Mouse (Mus musculus) thymus, postnatal 4 days (tissue): ENCODE data around the gene Ppp2r5c.
A peak's percentile ranks its signal among the peaks of the same experiment; 100 is the strongest.

Experiments used
- DNase-seq: peaks from one replicate; pipeline ENCODE4 v3.0.0; 2021

Ppp2r5c gene

DNA sequence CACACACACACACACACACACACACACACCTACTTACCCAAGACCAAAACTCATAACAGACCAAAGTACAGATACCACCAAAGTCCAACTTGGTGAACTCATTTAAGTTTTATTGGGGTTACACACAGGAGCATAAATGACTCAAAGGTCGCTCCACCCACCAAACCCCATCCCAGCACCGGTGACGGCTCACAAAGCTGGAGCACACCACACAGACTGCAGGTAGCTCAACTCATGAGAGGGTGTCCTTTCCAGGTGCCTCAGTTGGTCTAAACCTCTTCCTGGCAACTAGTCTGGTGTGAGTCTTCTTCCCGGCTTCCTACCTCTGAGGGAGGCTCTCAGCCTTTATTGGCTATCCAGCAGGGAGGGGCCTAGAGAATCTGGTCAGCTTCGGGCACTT, 2.4 kb upstream of the Ppp2r5c start:
- DNase-seq = no peak

DNA sequence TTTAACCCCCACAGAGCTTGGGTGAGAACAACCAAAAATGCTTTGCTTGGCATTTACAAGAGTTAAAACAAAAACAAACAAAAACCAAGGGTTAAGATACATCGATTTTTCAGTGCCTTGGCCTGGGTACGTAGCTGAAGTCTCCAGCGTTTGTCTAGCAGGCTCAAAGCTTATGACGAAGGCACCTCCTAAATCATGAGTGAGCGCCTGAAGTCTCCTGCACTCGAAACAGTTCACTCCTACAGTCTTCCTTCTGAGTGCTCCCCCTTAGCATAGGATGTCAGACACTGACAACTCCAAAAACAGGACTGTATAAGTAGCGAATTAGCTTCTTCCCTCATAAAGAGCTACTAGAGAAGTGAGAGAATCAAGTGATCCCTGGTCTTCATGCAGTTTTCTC, 1.1 kb upstream of the Ppp2r5c start:
- DNase-seq = no peak

DNA sequence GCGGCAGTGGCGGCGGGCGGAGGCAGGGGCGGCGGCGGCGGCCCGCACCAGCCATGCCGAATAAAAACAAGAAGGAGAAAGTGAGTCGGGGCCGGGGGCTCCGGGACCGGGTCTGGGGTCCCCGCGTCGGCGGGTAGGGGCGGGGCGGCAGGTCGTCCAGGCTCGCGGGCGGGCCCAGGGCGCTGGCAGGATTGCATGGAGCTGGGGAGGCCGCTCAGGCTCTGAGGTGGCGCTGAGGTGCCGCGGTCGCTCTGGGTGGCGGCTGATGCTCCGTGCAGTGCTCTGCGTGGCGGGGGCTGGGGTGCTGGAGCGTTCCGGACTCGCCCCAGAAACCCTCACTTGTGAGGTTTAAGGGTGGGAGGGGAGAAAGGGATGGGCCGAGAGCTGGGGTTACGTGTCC, 386 bp downstream of the Ppp2r5c start:
- peak; percentile 79 for DNase-seq

DNA sequence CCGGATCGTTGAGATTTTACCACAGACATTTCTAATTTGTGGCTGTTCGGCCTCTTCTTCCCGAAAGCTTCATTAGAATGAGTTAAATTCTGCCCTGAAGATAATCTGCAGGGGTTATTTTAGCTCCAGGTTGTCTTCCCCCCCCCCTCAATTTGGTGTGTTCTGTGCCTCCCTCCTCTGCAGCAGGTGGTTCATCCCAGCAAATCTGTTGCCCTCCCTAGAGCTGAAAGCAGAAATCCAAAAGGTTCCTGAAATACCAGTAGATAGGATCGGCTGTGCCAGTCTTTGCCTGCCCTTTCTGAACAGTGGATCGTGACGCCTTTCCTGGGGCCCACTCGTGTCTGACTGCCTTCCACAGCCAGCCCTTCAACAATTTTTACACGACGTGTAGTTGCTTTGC, 1.8 kb downstream of the Ppp2r5c start:
- no peak for DNase-seq

DNA sequence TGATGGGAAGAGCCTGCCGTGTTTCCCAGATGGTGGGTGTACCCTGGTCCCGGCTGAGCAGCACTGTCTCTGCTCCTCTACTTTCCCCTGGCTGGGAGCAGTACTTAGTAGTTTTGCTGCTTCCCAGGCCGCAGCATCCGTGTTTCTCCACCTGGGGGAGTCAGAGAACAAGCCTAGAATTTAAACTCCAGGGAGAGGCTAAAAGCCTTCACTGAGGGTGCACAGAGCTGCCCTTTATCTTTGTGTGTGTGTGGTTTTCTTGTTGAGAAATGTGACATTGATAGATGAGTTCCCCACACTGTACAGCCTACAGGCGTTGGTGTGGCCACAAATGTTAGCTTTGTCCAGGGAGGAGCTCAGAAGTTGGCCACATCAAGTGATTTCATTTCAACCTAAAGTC, 7.3 kb downstream of the Ppp2r5c start:
- DNase-seq = peak; percentile 86

DNA sequence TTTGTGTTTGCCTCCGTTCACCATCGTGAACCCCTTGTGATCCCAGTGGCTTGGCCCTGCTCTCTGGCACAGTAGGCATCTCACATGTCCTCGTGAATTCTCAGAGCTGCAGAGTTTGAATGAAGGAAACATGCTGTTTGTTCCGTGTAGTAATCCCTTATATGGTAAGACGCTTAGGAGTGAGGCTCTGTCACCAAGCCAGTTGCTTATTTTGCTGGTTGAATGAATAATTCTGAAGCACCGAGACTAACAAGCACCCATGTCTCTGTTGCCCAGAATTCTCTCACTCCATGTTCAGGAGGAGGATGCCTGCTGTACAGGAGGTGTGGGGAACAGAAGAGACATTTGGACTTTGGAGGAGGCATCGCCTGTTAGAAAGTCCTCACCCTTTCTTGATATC, 9.1 kb downstream of the Ppp2r5c start:
- no peak for DNase-seq

DNA sequence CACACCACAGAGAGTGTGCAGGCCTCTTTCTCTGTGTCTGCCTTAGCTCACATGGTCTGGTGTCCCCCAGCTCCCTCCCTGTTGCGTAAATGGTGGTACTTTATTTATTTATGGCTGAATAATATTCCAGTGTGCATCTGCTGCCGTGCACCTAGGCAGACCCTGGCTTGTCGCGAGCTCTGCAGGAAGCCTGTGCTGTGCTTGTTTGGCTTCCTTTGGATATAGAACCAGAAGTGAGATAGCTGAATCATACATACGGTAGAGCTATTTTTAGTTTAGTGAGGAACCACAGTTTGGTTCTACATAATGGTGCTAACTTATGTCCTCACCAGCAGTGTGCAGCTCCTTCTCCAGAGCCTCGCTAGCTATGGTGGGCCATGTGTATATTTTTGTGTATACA, 11.7 kb downstream of the Ppp2r5c start:
- no peak for DNase-seq

DNA sequence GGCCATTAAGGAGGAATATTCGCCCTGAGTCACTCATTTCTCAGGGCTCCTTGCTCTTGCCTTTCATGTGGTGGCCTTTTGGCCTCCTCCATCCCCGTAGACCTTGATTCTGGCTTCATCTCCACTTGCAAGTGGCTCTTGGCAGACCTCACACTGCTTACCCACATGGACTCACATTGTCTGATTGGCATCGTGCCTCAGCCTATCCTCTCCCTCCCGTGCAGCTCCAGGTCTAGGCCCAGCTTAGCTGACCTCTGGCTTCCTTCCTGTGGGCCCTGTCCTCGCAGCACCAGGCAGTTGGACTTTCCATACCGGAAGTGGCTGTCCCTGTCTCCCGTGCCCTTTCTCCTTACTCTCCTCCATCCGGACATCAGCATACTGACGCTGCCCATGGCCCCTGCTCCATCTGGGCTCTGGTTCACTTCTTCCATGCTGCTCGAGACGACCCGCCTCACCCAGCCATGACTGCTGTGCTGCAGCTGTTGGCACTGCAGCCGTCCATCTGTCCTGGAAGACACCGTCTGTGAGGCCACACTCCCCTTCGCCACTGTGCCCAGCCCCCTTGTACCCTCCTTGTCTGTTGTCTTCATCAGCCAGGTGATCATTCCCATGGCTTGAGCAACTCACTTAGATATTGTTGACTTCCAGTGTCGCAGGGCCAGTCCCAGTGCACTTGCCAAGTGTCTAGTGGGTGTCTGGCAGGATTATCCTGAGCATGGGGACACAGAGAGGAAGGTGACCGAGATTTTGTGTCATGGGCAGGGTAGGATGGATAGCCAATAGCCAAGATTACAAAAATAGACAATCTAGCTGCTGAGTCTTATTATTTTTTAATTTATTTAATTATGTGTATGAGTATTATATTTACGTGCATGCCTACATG, 13.7 kb downstream of the Ppp2r5c start:
- DNase-seq = no peak

DNA sequence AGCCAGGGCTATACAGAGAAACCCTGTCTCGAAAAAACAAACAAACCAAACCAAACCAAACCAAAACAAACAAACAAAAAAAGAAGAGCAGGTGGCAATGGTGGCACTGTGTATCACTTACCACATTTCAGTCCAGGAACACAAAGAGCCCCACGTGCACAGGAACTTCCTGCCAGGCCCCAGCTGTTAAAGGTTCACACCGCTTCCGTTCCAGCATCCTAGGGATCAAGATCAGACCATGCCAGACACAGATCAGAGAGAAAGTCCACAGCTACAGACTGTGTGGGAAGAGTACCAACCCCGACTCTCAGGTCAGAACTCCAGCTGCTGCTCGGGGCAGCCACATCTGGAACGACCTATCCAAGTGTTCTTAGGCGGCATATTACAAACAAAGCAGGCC, 16.8 kb downstream of the Ppp2r5c start:
- peak; percentile 43 for DNase-seq

DNA sequence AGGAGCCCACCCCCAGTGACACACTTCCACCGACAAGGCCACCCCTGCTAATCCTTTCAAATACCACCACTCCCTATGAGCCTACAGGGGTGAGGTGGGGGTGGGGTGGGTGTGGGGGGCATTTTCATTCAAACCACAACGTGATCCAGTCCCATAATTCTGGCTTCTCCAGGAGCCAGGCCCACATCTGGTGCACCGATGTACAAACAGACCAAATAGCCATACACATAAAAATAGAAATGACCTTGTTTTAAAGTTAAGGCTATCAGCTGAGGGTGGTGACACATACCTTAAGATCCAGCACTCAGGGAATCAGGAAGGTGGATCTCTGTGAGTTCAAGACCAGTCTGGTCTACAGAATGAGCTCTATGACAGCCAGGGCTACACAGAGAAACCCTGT, 24.5 kb downstream of the Ppp2r5c start:
- DNase-seq = no peak

DNA sequence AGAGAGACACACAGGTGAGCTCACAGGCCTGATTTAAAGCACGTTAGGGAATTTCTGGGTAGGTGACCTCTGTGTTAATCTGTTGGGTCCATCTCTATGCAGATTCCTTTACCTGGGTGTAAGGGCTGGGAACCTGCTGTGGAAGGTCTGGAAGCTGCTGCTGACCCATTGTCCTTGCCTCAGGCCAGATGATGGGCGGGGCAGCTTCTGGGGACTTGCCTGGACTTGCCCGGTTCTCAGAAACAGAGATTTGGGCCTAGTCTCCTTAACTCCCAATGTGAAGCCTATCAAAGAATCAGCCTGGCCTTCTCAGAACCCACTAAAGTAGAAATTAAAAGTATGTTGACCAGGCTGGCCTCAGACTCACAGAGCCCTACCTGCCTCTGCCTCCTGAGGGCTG, 25.3 kb downstream of the Ppp2r5c start:
- no peak for DNase-seq

DNA sequence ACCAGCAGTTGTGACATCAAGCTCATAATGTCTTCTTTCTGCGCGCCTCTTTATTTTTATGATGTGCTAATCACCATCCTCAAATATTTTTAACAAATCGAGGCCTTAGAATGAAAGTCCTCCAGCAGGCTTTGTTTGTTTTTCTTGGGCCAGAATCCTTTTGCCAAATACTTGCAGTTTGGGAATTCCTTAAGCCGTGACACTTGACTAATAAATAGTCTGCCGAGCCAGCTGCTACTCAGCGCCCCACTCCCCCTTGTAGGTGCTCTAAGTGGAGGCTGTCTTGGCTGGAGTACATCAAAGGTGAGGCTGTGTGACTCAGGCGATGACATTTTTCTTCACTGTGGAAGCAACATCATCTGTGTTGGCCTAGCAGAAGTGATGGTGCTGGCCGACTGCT, 27.6 kb downstream of the Ppp2r5c start:
- DNase-seq = no peak

DNA sequence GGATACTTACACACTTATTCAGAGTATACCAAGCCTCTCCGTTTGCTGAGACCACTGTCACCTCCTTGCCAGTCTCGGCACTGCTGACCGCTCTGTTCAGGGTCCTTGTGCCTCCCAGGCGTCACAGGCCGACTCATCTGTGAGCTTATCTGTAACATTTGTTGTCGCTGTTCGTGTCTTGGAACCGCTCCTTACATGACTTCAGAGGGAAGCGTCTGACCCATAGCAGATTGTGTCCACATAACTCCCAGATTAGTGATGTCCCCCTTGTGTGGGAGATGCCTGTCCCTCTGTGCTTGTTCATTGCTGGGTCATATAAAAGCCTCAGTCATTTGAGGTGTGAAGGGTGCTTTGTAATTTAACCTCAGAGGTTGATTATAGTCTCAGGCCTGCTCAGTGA, 29.6 kb downstream of the Ppp2r5c start:
- no peak for DNase-seq

DNA sequence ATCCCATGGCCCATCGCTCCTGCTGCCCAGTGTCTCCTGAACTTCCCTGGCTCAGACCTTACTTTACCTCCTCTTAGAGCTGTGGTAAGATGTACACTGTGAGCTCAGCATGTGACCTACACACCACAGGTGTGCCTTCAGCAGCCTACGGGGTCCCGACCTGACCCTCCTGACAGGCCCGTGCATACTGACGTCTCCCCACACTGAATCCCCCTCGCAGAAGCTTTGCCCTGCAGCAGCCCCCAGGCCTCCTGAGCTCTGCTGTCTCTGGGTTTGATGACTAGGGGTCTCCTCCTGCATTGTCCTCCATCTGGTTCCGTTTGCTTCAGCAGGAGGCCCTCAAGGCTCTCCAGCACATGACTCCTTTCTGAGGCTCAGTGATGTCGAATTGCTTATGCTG, 31.0 kb downstream of the Ppp2r5c start:
- DNase-seq = peak; percentile 58

DNA sequence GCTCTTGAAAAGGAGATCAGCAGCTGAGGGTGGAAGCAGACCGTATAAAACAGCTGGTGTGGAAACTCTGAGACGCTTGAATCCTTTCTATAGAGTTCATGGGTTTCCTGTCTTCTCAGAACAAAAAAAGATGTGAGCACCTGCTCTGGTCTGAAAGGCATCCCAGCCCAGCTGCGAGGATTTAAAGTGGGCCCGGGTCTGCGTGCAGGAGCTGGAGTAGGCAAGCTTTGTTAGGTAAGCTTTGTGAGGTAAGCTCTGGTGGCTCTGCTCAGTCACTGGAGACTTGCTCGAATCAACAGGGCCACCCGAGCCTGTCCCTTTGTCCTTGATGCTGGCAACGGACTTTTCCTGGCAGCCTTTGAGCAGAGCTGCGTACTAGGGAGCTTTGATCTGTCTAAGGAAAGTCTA, 31.7 kb downstream of the Ppp2r5c start:
- peak; percentile 72 for DNase-seq

DNA sequence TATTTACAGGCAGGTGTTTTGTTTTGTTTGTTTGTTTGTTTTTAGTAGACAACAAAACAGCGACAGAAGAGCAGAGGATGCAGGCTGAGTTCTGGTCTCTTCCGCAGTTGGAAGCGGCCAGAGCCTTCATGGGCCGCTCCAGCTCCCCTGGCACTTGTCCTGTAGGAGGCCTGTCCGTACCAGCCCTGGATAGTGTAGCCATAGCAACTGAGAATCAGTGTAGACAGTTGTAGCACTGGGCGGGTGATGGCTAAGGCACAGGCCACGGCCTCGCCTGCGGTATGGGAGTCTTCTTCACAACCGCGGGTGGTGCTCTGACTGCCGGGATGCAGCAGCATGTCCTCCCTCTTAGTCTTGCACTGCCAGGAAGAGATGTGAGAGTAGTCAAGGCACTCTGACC, 32.3 kb downstream of the Ppp2r5c start:
- no peak for DNase-seq

DNA sequence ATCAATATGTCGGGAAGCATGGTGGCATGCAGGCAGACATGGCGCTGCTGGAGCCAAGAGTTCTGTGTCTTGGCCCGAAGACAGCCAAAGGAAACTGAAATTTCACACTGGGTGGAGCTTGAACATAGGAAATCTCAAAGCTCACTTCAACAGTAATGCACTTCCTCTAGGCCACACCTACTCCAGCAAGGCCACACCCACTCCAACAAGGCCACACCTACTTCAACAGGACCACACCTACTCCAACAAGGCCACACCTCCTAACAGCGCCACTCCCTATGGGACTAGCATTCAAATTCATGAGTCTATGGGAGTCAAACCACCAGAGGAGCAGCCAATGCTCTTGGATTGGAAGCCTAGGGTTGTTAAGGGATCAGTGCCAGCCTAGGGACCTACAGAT, 33.8 kb downstream of the Ppp2r5c start:
- DNase-seq = no peak

DNA sequence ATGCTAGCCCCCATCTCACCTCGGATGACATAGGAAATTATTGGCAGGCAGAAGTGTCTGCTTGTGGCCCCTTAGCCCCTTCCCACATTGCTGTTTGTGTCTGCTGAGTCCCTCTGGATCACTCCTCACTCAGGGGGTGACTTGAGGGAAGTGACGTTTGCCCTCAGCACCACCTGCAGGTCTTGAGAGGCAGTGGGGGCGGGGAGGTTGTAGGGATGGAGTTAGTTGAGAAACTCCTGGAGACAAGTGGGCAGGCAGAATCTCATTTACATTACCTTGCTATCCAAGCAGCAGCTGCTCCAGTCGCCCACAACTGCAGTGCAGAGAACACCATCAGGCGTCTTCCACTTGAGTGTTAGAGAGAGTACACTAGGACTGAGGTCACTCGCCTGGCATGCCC, 36.8 kb downstream of the Ppp2r5c start:
- peak; percentile 86 for DNase-seq

DNA sequence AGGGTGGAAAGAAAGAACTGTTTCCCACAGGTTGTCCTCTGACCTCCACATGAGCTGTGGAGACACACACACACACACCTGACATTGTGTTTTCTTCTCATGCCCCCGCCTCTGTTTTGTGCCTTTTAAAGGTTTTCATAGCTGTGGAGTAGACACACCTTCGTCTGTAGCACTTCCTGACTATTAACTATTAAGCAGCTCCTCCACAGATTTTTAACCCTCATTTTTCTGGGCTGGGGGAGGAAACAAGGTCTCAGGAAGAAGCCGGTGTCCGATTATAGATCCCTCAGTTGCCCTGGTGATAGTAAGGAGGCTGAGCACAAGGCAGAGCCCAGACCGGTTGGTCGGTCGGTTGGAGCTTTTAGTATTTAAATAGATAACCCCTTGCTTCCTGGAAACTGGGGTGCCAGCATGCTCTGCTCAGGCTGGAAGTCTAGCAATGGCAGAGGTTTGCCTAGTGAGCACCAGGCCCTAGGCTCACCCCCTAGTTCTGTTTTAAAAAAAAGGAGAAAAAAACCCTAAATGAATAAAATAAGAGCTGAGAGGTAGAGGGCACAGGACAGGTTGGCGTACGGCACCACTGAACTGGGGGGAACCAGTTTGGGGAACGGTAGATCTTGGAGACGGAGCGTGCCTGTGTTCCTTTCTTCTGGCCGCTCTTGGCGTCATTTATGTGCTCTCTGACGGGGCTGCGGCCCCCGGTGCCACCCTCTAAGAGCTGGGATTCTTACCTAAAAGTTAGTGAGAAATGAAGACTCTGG, 38.1 kb downstream of the Ppp2r5c start:
- no peak for DNase-seq

DNA sequence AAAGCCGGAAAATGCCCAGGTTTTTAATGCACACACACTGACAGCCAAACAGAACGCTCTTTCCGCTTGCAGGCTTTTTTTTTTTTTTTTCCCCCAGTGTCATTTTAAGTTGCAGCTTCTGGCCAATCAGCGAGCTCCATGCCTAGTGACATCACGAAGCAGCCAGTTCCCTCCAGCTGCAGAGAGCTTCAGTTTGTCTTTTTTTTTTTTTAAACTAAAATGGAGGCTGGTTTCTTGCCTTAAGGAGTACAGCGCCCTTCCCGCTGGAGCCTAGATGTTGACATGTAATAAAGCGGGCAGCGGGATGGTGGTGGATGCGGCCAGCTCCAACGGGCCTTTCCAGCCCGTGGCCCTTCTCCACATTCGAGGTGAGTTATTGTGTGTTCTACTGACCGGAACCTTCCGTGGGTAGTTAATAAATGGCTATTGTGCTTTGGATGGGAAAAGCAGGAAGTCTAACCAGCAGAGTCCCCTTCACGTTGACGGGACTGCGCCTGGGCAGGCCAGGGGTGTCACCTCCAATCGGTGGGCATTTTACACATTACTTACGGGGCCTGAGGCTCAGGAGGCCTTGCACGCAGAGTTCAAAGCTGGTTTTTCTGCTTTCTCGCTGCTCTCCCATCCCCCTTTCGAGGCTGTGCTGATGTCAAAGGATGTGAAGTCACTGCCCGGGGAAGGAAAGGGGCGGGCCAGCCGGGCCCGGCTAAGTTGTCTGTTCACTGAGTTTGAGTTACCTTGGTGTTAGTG, 38.8 kb downstream of the Ppp2r5c start:
- DNase-seq = peak; percentile 86

DNA sequence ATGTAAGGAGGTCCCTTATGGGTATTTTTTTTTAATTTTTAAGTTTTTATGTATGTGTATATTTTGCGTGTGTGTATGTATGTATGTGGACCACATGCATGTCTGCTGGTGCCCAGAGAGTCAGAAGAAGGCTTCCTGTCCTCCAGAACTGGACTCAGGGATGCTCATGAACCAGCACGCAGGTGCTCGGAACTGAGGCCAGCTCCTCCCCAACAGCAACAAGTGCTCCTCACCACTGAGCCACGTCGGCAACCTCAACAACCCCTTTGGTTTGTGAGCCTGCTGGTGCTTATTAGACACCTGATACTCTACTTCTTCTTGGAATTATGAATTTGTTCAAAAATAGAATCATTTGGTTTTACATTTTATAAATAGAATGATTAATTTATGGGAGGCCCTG, 39.9 kb downstream of the Ppp2r5c start:
- DNase-seq = peak; percentile 24

DNA sequence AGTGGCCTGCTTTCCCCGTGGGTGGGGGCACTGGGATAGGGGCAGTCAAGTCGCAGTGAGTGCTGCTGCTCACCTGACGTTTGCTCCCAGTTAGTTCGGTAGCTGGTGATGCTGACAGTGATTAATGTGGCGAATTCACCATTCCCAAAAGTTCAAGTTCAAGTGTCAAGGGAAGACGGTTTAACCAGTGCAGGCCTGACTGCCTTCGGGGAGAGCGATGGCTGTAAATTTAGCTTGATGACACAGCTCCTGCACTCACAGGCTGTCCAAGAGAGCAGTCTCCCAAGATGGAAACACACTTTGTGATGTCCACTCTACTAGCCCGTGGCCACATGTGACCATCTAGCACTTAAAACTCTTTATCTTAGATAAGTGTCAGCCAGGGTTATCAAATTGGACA, 41.1 kb downstream of the Ppp2r5c start:
- peak; percentile 18 for DNase-seq

DNA sequence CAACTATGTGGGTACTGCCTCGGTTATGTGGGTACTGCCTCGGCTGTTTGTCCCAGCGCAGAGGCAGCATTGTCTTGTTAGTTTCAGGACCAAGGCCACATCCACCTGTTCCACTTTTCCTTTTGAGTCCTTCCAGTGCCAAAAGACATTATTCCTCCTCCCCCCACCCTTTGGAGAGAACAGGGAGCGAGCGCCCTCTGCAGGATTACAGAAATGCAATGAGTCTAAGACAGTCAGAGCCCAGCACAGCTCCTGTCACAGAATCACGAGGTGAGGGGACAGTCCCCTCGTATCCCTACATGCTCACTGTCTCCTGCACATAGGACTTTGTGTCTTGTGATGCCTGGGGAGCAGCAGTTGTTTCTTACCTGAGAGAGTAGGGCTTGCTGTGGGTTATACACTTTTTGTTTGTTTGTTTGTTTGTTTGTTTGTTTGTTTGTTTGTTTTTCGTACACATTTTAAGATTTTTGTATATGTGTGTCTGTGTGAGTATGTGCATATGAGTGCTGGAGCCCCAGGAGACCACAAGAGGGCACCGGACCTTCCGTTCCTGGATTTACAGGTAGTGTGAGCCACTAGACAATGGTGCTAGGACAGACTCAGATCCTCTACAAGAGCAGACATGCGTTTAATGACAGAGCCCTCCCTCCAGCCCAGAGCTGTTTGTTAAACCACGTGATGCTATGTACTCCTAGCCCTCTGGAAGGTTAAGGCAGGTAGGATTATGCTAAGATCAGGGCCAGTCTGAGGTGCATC, 43.2 kb downstream of the Ppp2r5c start:
- no peak for DNase-seq
